Mouse (Mus musculus): ENCODE results near the gene Trim71. TPM values are rescaled to one million over a fixed set of nuclear protein-coding genes. Genes with fewer than 3 reads are reported as not detected.

Gene Trim71
- polyA plus RNA-seq (2016; fragmentation: Nextera tagmentation; extraction: Ambion mirVana) = 5.9 and 6.5 TPM in 2 replicates

GRCm38 (mm10) chr9:114563761-114564606 is at the start of gene Trim71:
Gene Trim71, minus strand, starts transcription at chr9:114564369.
- Histone ChIP-seq H3K9me3 (peaks cover 3% of the 10 kb centered on the region; the same call in 1 of the 2 replicates), H3K27me3 (ENCODE audit: poor library complexity, severe bottlenecking) (peaks cover 10% of the 10 kb centered on the region; the same call in 1 of the 2 replicates)
- whole genome bisulfite sequencing = under 1% methylated on average over 90 of the region's 91 CpGs

GRCm38 (mm10) chr9:114613026-114613425 is 48.9 kb upstream of the Trim71 start:
- no peak for DNase-seq (ENCODE audit: extremely low spot score, low spot score)
- Histone ChIP-seq H3K27me3 (ENCODE audit: poor library complexity, severe bottlenecking) (no peaks in the 10 kb centered on the region), H3K4me3 (no peak overlapping the region), H3K36me3 (replicated peaks) (peaks cover 94% of the 10 kb centered on the region), H3K27ac (no peak overlapping the region), H3K9me3 (no peaks in the 10 kb centered on the region), H3K4me1 (no peaks in the 10 kb centered on the region)
- WGBS = 93% methylated on average over 4 of the region's 4 CpGs

More at GRCm38 (mm10) chr9:114563761-114564606, at the start of gene Trim71:
- Histone ChIP-seq H3K36me3 (replicated peaks) (no peaks in the 10 kb centered on the region), H3K27ac (peak within 1 kb of the TSS; percentile 99), H3K4me1 (peaks cover 49% of the 10 kb centered on the region), H3K4me3 (peak within 1 kb of the TSS; percentile 82)
- DNase-seq (ENCODE audit: extremely low spot score, low spot score) = peak; percentile 91

GRCm38 (mm10) chr9:114612566-114612965 is 48.4 kb upstream of the Trim71 start:
- 90% methylated on average over 4 of the region's 4 CpGs for WGBS
- H3K9me3 ChIP-seq = no peaks in the 10 kb centered on the region
- no peak overlapping the region for H3K4me3 ChIP-seq
- H3K27me3 ChIP-seq (ENCODE audit: poor library complexity, severe bottlenecking) = no peaks in the 10 kb centered on the region
- no peak for DNase-seq (ENCODE audit: extremely low spot score, low spot score)
- peaks cover 94% of the 10 kb centered on the region for H3K36me3 ChIP-seq (replicated peaks)
- no peak overlapping the region for H3K27ac ChIP-seq
- no peaks in the 10 kb centered on the region for H3K4me1 ChIP-seq

DNA sequence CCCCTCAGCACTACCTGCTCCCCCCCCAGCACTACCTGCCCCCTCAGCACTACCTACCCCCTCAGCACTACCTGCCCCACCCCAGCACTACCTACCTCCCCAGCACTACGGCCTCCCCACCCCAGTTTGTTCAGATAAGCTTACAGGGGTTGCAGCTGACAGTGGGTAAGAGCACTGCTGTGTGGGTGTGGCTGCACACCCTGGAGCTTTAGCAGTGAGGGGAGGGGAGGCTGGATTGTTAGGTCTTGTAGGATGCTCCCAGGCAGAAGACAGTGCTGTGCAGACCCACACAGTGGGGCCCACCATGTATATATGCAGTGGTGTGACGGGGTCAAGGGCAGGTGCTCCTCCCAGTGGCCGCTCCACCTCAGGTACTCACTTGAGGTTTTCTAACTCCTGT is 46.1 kb upstream of the Trim71 start:
- no peaks in the 10 kb centered on the region for H3K9me3 ChIP-seq
- H3K27me3 ChIP-seq (ENCODE audit: poor library complexity, severe bottlenecking) = no peaks in the 10 kb centered on the region
- no peak for DNase-seq (ENCODE audit: extremely low spot score, low spot score)
- no peak overlapping the region for H3K4me3 ChIP-seq
- 97% methylated on average over 3 of the region's 3 CpGs for WGBS
- no peaks in the 10 kb centered on the region for H3K4me1 ChIP-seq
- H3K27ac ChIP-seq = no peak overlapping the region
- peaks cover 96% of the 10 kb centered on the region for H3K36me3 ChIP-seq (replicated peaks)

- H3K9me3 ChIP-seq = no peaks in the 10 kb centered on the region
- no peak for DNase-seq (ENCODE audit: extremely low spot score, low spot score)
- peaks cover 87% of the 10 kb centered on the region for H3K36me3 ChIP-seq (replicated peaks)
- no peak overlapping the region for H3K4me3 ChIP-seq
- no peaks in the 10 kb centered on the region for H3K27me3 ChIP-seq (ENCODE audit: poor library complexity, severe bottlenecking)
- whole genome bisulfite sequencing = 67% methylated on average over 12 of the region's 12 CpGs
- no peaks in the 10 kb centered on the region for H3K4me1 ChIP-seq
- no peak overlapping the region for H3K27ac ChIP-seq
Observed at GRCm38 (mm10) chr9:114603876-114604540, 39.8 kb upstream of the Trim71 start.

DNA sequence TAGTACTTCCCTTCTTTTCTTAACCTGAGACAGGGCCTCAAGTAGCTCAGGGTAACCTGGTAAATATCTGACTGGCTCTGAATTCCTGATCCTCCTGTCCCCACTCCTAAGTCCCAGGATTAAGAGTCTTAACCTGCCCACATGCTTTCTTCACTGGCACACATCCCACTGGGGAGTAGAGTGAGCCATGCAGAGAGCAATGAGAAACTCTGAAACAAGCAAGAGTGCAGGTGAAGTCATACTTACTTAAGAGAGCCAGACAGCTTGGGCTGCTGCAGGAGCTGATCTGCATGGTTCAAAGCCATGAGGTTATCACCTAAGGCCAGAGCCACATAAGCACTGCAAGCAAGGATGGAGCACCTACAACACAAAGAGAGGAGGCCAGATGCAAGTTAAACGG is 36.9 kb upstream of the Trim71 start:
- no peak for DNase-seq (ENCODE audit: extremely low spot score, low spot score)
- 78% methylated on average over 1 of the region's 1 CpGs for WGBS
- no peak overlapping the region for H3K4me3 ChIP-seq
- H3K9me3 ChIP-seq = no peaks in the 10 kb centered on the region
- peaks cover 2% of the 10 kb centered on the region; the same call in 1 of the 2 replicates for H3K4me1 ChIP-seq
- H3K27me3 ChIP-seq (ENCODE audit: poor library complexity, severe bottlenecking) = no peaks in the 10 kb centered on the region
- peaks cover 87% of the 10 kb centered on the region for H3K36me3 ChIP-seq (replicated peaks)
- H3K27ac ChIP-seq = no peak overlapping the region

DNA sequence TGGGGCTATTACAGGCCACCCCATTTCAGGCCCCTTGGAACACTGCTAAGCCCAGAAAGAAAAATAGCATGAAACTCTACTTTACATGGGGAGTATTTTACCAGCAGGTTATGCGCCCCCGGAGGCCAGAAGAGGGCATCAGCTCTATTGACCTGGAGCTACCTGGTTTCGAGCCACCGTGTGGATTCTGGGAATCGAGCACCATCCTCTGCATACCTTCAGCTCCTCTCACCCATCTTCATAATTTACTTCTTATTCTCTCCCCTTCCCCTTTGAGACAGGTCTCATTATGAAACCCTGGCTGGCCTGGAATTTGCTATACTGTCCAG is 20.8 kb upstream of the Trim71 start:
- Histone ChIP-seq H3K4me1 (peaks cover 15% of the 10 kb centered on the region), H3K36me3 (replicated peaks) (peaks cover 45% of the 10 kb centered on the region), H3K27ac (peak overlapping the region; percentile 84; the same call in 1 of the 2 replicates), H3K9me3 (no peaks in the 10 kb centered on the region), H3K4me3 (peak overlapping the region; percentile 53; the same call in 1 of the 2 replicates), H3K27me3 (ENCODE audit: poor library complexity, severe bottlenecking) (peaks cover 7% of the 10 kb centered on the region; the same call in 1 of the 2 replicates)
- WGBS = 38% methylated on average over 5 of the region's 5 CpGs
- DNase-seq (ENCODE audit: extremely low spot score, low spot score) = no peak

GRCm38 (mm10) chr9:114584183-114585016 is 20.2 kb upstream of the Trim71 start:
- no peaks in the 10 kb centered on the region for H3K9me3 ChIP-seq
- 2% methylated on average over 31 of the region's 31 CpGs for WGBS

DNA sequence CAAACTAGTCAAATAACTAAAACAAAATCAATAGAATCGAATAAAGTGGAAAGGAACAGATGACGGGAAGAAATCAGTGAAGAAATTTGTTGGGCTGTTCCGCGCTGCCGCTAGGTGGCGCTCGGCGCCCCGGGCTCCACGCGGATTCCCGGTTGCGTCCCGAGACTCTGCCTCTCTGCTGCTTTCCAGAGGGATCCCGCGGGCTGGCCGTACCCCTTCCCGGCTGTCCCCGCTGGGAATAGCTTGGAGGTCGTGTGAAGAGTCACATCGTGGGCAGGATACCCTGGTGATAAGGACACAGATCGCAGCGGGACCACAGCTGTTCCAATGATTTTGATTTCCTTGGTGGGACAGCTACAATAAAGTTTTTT is 19.6 kb upstream of the Trim71 start:
- peaks cover 33% of the 10 kb centered on the region for H3K36me3 ChIP-seq (replicated peaks)
- H3K9me3 ChIP-seq = no peaks in the 10 kb centered on the region
- H3K4me1 ChIP-seq = peaks cover 15% of the 10 kb centered on the region
- peak overlapping the region; percentile 84 for H3K27ac ChIP-seq
- WGBS = 1% methylated on average over 23 of the region's 23 CpGs
- peaks cover 7% of the 10 kb centered on the region; the same call in 1 of the 2 replicates for H3K27me3 ChIP-seq (ENCODE audit: poor library complexity, severe bottlenecking)
- H3K4me3 ChIP-seq = peak overlapping the region; percentile 53
- peak; percentile 81 for DNase-seq (ENCODE audit: extremely low spot score, low spot score)

More at GRCm38 (mm10) chr9:114584183-114585016, 20.2 kb upstream of the Trim71 start:
- H3K4me1 ChIP-seq = peaks cover 15% of the 10 kb centered on the region
- peak overlapping the region; percentile 84 for H3K27ac ChIP-seq
- peak; percentile 72 for DNase-seq (ENCODE audit: extremely low spot score, low spot score)
- H3K36me3 ChIP-seq (replicated peaks) = peaks cover 39% of the 10 kb centered on the region
- peak overlapping the region; percentile 53 for H3K4me3 ChIP-seq
- H3K27me3 ChIP-seq (ENCODE audit: poor library complexity, severe bottlenecking) = peaks cover 7% of the 10 kb centered on the region; the same call in 1 of the 2 replicates

- DNase-seq (ENCODE audit: extremely low spot score, low spot score) = no peak
- Histone ChIP-seq H3K27me3 (ENCODE audit: poor library complexity, severe bottlenecking) (no peaks in the 10 kb centered on the region), H3K4me3 (no peak overlapping the region), H3K9me3 (no peaks in the 10 kb centered on the region), H3K4me1 (no peaks in the 10 kb centered on the region; the same call in 1 of the 2 replicates), H3K27ac (no peak overlapping the region), H3K36me3 (replicated peaks) (no peaks in the 10 kb centered on the region)
- WGBS = 87% methylated on average over 11 of the region's 11 CpGs
Observed at GRCm38 (mm10) chr9:114578646-114579045, 14.5 kb upstream of the Trim71 start.

- no peak for DNase-seq (ENCODE audit: extremely low spot score, low spot score)
- 92% methylated on average over 1 of the region's 1 CpGs for WGBS
Observed at GRCm38 (mm10) chr9:114576001-114576400, 11.8 kb upstream of the Trim71 start.

GRCm38 (mm10) chr9:114573528-114573927 is 9.4 kb upstream of the Trim71 start:
- WGBS = 71% methylated on average over 5 of the region's 5 CpGs
- no peaks in the 10 kb centered on the region for H3K9me3 ChIP-seq
- H3K4me3 ChIP-seq = no peak overlapping the region
- no peaks in the 10 kb centered on the region for H3K27me3 ChIP-seq (ENCODE audit: poor library complexity, severe bottlenecking)
- no peaks in the 10 kb centered on the region for H3K36me3 ChIP-seq (replicated peaks)
- no peak overlapping the region for H3K27ac ChIP-seq
- DNase-seq (ENCODE audit: extremely low spot score, low spot score) = no peak
- no peaks in the 10 kb centered on the region for H3K4me1 ChIP-seq

More at GRCm38 (mm10) chr9:114576001-114576400, 11.8 kb upstream of the Trim71 start:
- Histone ChIP-seq H3K27me3 (ENCODE audit: poor library complexity, severe bottlenecking) (no peaks in the 10 kb centered on the region), H3K27ac (no peak overlapping the region), H3K9me3 (no peaks in the 10 kb centered on the region), H3K4me3 (no peak overlapping the region), H3K36me3 (replicated peaks) (no peaks in the 10 kb centered on the region), H3K4me1 (no peaks in the 10 kb centered on the region)
